27 mouse cellular contexts compared by ENCODE assay signal in the genomic region with DNA sequence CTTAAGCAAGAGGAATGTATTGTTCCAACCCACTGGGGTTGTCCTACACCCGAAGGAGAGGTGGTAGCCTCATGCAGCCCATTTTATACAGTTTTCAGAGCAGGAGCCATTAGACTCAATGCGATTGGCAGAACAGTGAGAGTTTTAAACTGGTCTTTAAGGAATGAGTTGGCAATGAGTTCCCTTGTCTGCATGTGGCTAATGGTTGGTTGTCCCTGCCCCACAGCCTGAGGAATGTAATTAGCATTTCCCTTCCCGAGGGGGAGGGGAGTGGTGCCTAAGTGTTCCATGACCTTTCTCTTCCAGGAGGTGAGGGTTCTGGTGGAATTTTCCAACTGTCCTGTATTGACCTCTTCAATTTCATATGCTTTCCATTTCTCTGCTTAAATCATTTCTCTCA.
DNase-seq lines count a peak whose midpoint lies in the region; ATAC-seq and TF ChIP-seq lines count a peak whose summit lies in the region.
"Had no signal": no experiment of that assay in that cellular context is flagged by ENCODE, and none has a peak within 500 bp of the region (broad histone marks: within the 10 kb centered on the region; RNA-seq: fewer than 3 reads in every experiment).

No protein-coding gene starts in this region.

- no peak overlapping the region for H3K4me3 ChIP-seq in forebrain, embryonic 15.5 days
- no peak overlapping the region for H3K4me3 ChIP-seq in forebrain, embryonic 10.5 days
- no peak overlapping the region for H3K4me3 ChIP-seq in ES-E14 (ENCODE audit: insufficient read depth in 1 of 2, low read depth in 1 of 2, low read length in 2 of 2, poor library complexity in 1 of 2, severe bottlenecking in 1 of 2)
- H3K4me3 ChIP-seq: embryonic facial prominence, embryonic 13.5 days; intestine, embryonic 15.5 days; limb, embryonic 12.5 days; liver, embryonic 13.5 days; neural tube, embryonic 12.5 days had no signal

- no peaks in the 10 kb centered on the region for H3K4me1 ChIP-seq in forebrain, embryonic 15.5 days
- H3K4me1 ChIP-seq in forebrain, embryonic 10.5 days: peaks cover 3% of the 10 kb centered on the region; the same call in 1 of the 2 replicates
- H3K4me1 ChIP-seq in ES-E14 (ENCODE audit: control insufficient read depth in 2 of 2, insufficient read depth in 2 of 2, low read length in 2 of 2, poor library complexity in 1 of 2): peaks cover 0 to 5% of the 10 kb centered on the region in 2 experiments; a peak in 1 of 4 replicates
- H3K4me1 ChIP-seq: embryonic facial prominence, embryonic 13.5 days; intestine, embryonic 15.5 days; limb, embryonic 12.5 days; liver, embryonic 13.5 days; neural tube, embryonic 12.5 days had no signal

- TF ChIP-seq CTCF in brain, embryonic 14.5 days (IDR thresholded peaks at IDR 0.05; ENCODE audit: borderline replicate concordance, extremely low read depth, insufficient read depth, insufficient read length): no peak

- H3K27me3 ChIP-seq in forebrain, embryonic 15.5 days: no peaks in the 10 kb centered on the region
- H3K27me3 ChIP-seq in forebrain, embryonic 10.5 days (ENCODE audit: poor library complexity, severe bottlenecking): no peaks in the 10 kb centered on the region
- H3K27me3 ChIP-seq: CH12.LX; embryonic facial prominence, embryonic 13.5 days; intestine, embryonic 15.5 days; limb, embryonic 12.5 days; liver, embryonic 13.5 days; neural tube, embryonic 12.5 days had no signal

- 0 out of 2 replicates have a peak, but pooled peaks have one; percentile 19 for ATAC-seq in forebrain, embryonic 15.5 days (replicated peaks)
- no peak for ATAC-seq in erythroblast, adult 5-6 weeks (replicated peaks; ENCODE audit: low FRiP score, poor library complexity, severe bottlenecking)
- ATAC-seq: hindbrain, embryonic 16.5 days; intestine, embryonic 15.5 days had no signal

- DNase-seq in forebrain, embryonic 10.5 days (ENCODE audit: extremely low spot score, low spot score): no peak
- peak; percentile 11 to 22 for DNase-seq in kidney, postnatal 36 days
- DNase-seq in kidney, adult 18-20 months: no peak
- DNase-seq in ES-E14 (ENCODE audit: low read depth, low spot score): peak; percentile 29
- DNase-seq in brain, embryonic 14.5 days (ENCODE audit: low read depth): peak; percentile 52
- DNase-seq: B cell, adult 2 months; cerebellum, adult 18-20 months; cerebellum, postnatal 14 days; embryo, embryonic 11 days; gastrocnemius, postnatal 14 days; heart, adult 11 months; liver, embryonic 13.5 days; lung, adult 2 months; lung, postnatal 14 days; midbrain, embryonic 14.5 days; retina, postnatal 1 day; right cerebral cortex, postnatal 25 days; thymus, postnatal 14 days had no signal

- H3K27ac ChIP-seq in forebrain, embryonic 15.5 days (replicated peaks): no peak overlapping the region
- no peak overlapping the region for H3K27ac ChIP-seq in forebrain, embryonic 10.5 days
- no peak overlapping the region for H3K27ac ChIP-seq in ES-E14 (ENCODE audit: insufficient read depth, low read depth, low read length, poor library complexity, severe bottlenecking)
- H3K27ac ChIP-seq: embryonic facial prominence, embryonic 13.5 days; intestine, embryonic 15.5 days; limb, embryonic 12.5 days; liver, embryonic 13.5 days; neural tube, embryonic 12.5 days had no signal

- H3K9ac ChIP-seq in forebrain, embryonic 15.5 days (replicated peaks): no peak overlapping the region
- H3K9ac ChIP-seq in ES-E14 (ENCODE audit: insufficient read depth, low read depth, low read length, poor library complexity, severe bottlenecking): no peak overlapping the region
- H3K9ac ChIP-seq: embryonic facial prominence, embryonic 13.5 days; intestine, embryonic 15.5 days; limb, embryonic 12.5 days; liver, embryonic 13.5 days; neural tube, embryonic 12.5 days had no signal

- no peaks in the 10 kb centered on the region for H3K36me3 ChIP-seq in forebrain, embryonic 15.5 days
- no peaks in the 10 kb centered on the region for H3K36me3 ChIP-seq in forebrain, embryonic 10.5 days (replicated peaks)
- no peaks in the 10 kb centered on the region for H3K36me3 ChIP-seq in ES-E14 (ENCODE audit: control insufficient read depth, insufficient read depth, low read length, poor library complexity, severe bottlenecking)
- H3K36me3 ChIP-seq: embryonic facial prominence, embryonic 13.5 days; intestine, embryonic 15.5 days; limb, embryonic 12.5 days; liver, embryonic 13.5 days; neural tube, embryonic 12.5 days had no signal

- no peak overlapping the region for H3K4me2 ChIP-seq in forebrain, embryonic 15.5 days (replicated peaks)
- H3K4me2 ChIP-seq: embryonic facial prominence, embryonic 13.5 days; heart, embryonic 11.5 days; intestine, embryonic 15.5 days; limb, embryonic 12.5 days; liver, embryonic 13.5 days; neural tube, embryonic 12.5 days had no signal

- WGBS in forebrain, embryonic 15.5 days: 31% methylated on average over 3 of the region's 3 CpGs
- 35% methylated on average over 3 of the region's 3 CpGs for WGBS in forebrain, embryonic 10.5 days

- no peak for TF ChIP-seq POLR2A in brain, embryonic 14.5 days (IDR thresholded peaks at IDR 0.05; ENCODE audit: borderline replicate concordance, extremely low read depth, insufficient read depth, insufficient read length, poor library complexity, severe bottlenecking)

- in situ Hi-C loops in ES-E14 (cut with MboI; ENCODE audit: low sequenced_read_pairs in 2 of 2, unreplicated experiment in 2 of 2): no loop called here

- H3K9me3 ChIP-seq in forebrain, embryonic 15.5 days: no peaks in the 10 kb centered on the region
- no peaks in the 10 kb centered on the region for H3K9me3 ChIP-seq in forebrain, embryonic 10.5 days
- H3K9me3 ChIP-seq in ES-E14 (ENCODE audit: control insufficient read depth, insufficient read depth, low read depth, low read length): no peaks in the 10 kb centered on the region
- H3K9me3 ChIP-seq: embryonic facial prominence, embryonic 13.5 days; intestine, embryonic 15.5 days; limb, embryonic 12.5 days; liver, embryonic 13.5 days; neural tube, embryonic 12.5 days had no signal

TF ChIP-seq in ES-E14, 5 proteins besides CTCF, POLR2A, EP300 and RAD21:
- TF ChIP-seq MAFK (IDR thresholded peaks at IDR 0.05; ENCODE audit: insufficient read depth, low read depth, low read length) (no peak), CHD2 (IDR thresholded peaks at IDR 0.05; ENCODE audit: low read depth, low read length) (no peak), HCFC1 (IDR thresholded peaks at IDR 0.05; ENCODE audit: borderline replicate concordance, insufficient read depth, low read length) (no peak), ZC3H11A (IDR thresholded peaks at IDR 0.05; ENCODE audit: borderline replicate concordance, low read depth, low read length) (no peak), ZNF384 (IDR thresholded peaks at IDR 0.05; ENCODE audit: low read depth, low read length) (no peak)
TF ChIP-seq in ES-E14: peak in this region for 0.

Comparison
In these comparisons a context has a peak if more than half of its experiments do, and no peak if none do; other contexts are left out.
1. DNase-seq: peak in kidney, postnatal 36 days (2 of 2), ES-E14 (single experiment) and brain, embryonic 14.5 days (single experiment); none in forebrain, embryonic 10.5 days (single experiment) and kidney, adult 18-20 months (single experiment).